Mouse (Mus musculus): ENCODE measurements around the gene Net1. TPM values are rescaled to one million over a fixed set of nuclear protein-coding genes. Genes with fewer than 3 reads are reported as not detected.
"Not testable (repeated sequence)": the region's sequence is repeated elsewhere in the genome, so short reads cannot be mapped to it uniquely, and the experiment has no call there.

Net1 gene
- total RNA-seq, 2 experiments from 2014 or later: 28.2 to 29.4 TPM

GRCm38 (mm10) chr13:3840662-3841061 is 77.4 kb downstream of the Net1 start:
- intact Hi-C loops (cut with DNase I); DNase-seq: not testable (repeated sequence)

GRCm38 (mm10) chr13:3837312-3837807 is 80.7 kb downstream of the Net1 start, which contains the start of gene Calm4:
TSS of gene Calm4 (plus strand) at chr13:3837757.
- DNase-seq; intact Hi-C loops (cut with DNase I): not testable (repeated sequence)

GRCm38 (mm10) chr13:3833644-3834043 is 84.4 kb downstream of the Net1 start:
- intact Hi-C loops (cut with DNase I); DNase-seq: not testable (repeated sequence)

GRCm38 (mm10) chr13:3832450-3832849 is 85.6 kb downstream of the Net1 start:
- no peak for DNase-seq

More at GRCm38 (mm10) chr13:3832450-3832849, 85.6 kb downstream of the Net1 start:
- intact Hi-C loops (cut with DNase I): no loop called here

Small RNAs within 50 kb of the gene (microRNA-seq; reads per million reads assigned to microRNA genes)
- 0 reads per million in 2 experiments for gene Gm22460

Other genes starting within 250 kb of the Net1 start
- under 1 TPM; 0.26 to 0.29 TPM for gene Calml3, start 113.9 kb downstream of the Net1 start, total RNA-seq (2021)
- gene Calm4, start 80.5 kb downstream of the Net1 start, total RNA-seq (2021): not detected
- not detected for gene Calm5, start 64.0 kb downstream of the Net1 start, total RNA-seq (2021)
- gene Tubal3, start 54 bp upstream of the Net1 start, total RNA-seq (2021): not detected
- not detected for gene Ucn3, start 27.1 kb upstream of the Net1 start, total RNA-seq (2021)
- gene Akr1c14, start 130.8 kb upstream of the Net1 start, total RNA-seq (2021): 1 to 10 TPM; 9.0 to 9.1 TPM
- gene Akr1c18, start 232.4 kb upstream of the Net1 start, total RNA-seq (2021): not detected

Measured in heart, postnatal 14 days (tissue).